Mouse (Mus musculus) T-helper 17 cell (primary cell): Measurements from ENCODE around the gene 1700037C18Rik.
"Not testable (repeated sequence)": the region's sequence is repeated elsewhere in the genome, so short reads cannot be mapped to it uniquely, and the experiment has no call there.

ENCODE experiments used
- in situ Hi-C, 2 experiments: fragments of 300-600 bp; cut with MboI, MseI; formaldehyde crosslinking; loops; 1 replicate in 1 of 2; 2 replicates in 1 of 2; pipeline ENCODE4 v1.15.1; 2025; ENCODE audit warnings: high pct_unique_total_duplicates in 2 of 2

The 1700037C18Rik gene

DNA sequence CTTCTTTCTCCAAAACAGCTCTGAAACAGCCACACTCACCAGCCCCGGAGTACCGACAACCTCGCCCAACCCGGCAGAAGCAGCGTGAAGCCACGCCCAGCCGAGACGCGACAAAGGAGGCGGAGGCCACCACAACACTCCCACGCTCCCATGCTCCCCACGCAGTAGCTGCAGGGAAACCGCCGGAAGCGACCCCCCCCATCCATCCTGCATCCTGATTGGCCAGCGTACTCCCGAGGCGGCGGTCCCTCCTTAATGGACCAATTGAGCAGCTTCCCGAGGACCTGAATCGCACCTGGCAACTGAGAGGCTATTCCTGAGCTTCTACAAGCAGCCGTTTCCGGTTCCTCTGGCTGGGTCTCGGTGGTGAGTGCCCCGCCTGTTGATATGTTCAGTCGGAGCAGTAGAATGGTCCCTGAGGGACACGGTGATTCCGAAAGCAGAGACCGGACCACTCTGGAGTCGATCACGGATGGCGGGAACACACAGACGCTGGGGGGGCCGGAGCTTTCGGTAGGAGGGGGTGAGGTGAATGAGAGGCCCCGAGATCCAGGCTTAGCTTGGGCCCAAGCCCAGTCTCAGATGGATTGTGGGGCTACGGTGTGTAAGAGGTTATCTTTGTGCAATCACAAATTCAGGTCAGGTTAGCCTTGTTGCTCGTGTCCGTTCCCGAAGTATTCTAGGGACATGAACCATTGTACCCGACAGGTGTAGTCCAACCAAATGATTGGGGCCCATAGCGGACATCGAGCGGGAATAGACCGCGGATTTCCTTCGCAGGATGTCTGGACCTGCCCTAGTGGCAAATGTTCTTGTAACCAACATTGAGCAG, 36.1 kb downstream of the 1700037C18Rik start, which contains the start of gene Naa60:
Gene Naa60 (plus strand): TSS at position 160 of the 832 bp plus-strand sequence.
- in situ Hi-C loops = loop anchor here in 1 of 2 experiments (10.0 kb wide), 1 partner anchor 128 kb away; the partner anchor contains the start of gene Zfp263

DNA sequence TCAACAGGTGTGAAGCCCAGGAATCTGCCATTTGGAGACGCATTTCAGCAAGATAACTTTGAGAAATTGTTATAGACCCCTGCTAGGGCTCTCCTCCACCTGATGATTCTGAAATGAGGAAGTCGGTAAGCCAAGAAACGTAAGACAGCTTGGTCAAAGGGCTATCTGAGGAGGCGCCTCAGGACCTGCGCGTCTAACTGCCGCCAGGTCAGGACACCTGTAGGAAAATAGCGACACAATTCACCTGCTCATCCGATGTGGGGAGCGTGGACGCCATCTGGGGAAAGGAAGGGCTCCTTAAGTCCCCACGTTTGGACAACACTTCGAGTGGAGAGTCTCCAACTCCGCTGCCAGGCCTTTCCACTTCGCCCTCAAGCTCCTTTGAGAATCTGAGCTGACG, 36.7 kb downstream of the 1700037C18Rik start:
- in situ Hi-C loops = loop anchor here in 1 of 2 experiments (10.0 kb wide), 1 partner anchor 127 kb away; the partner anchor contains the start of gene Zfp263

DNA sequence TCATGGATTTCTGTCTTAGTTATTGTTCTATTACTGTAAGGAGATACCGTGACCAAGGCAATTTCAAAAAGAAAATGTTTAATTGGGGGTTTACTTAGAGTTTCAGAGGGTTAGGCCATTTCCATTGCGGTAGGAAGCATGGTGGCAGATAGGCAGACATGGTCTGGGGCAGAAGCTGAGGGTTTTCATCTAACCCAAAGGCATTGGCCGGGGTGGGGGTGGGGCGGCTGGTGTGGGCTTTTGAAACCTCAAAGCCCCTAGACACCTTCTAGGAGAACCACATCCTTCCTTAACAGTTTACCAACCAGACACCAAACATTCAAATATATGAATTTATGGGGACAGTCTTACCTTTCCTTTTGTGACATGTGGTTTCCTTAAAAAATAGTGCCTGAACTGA, 49.2 kb downstream of the 1700037C18Rik start:
- in situ Hi-C loops = no loop called here

DNA sequence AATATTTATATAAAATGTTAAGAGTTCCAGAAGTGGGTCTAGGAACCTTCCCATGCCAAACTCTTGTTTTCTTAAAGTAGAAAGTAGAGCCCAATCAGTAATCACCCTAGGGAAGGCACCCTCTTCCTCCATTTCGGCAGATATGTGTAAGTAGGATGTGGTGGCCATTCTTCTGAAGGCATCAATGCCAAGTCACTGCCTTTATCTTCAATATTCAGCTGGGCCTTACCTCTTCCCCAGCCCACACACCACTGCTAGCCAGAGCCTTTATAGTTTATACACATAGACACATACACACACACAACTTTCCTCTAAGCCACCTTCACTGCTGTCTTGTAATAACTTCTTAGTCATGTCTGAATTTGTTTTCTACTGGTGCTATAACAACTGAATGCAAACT, 52.7 kb downstream of the 1700037C18Rik start:
- in situ Hi-C loops = no loop called here

GRCm38 (mm10) chr16:3854437-3855182, 53.9 kb downstream of the 1700037C18Rik start:
- in situ Hi-C loops = no loop called here

GRCm38 (mm10) chr16:3852586-3852985, 55.9 kb downstream of the 1700037C18Rik start:
- in situ Hi-C loops = no loop called here

DNA sequence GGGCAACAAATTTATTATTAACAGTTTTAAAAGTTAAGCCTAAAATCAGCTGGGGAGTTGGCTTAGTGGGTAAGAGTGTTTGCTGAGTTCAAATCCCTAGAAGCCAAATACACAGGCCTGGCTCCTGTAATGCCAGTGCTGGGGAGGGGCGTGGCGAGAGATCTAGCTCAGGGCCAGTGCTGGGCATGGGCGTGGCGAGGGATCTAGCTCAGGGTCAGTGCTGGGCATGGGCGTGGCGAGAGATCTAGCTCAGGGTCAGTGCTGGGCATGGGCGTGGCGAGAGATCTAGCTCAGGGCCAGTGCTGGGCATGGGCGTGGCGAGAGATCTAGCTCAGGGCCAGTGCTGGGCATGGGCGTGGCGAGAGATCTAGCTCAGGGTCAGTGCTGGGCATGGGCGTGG, 57.2 kb downstream of the 1700037C18Rik start:
- in situ Hi-C loops = not testable (repeated sequence)

- in situ Hi-C loops = loop anchor here in 1 of 2 experiments (5.0 kb wide), 1 partner anchor 101 kb away; no protein-coding TSS in a partner anchor
Measured at GRCm38 (mm10) chr16:3848416-3848815, 60.1 kb downstream of the 1700037C18Rik start.

GRCm38 (mm10) chr16:3847871-3848270, 60.6 kb downstream of the 1700037C18Rik start:
- in situ Hi-C loops = loop anchor here in 1 of 2 experiments (5.0 kb wide), 1 partner anchor 101 kb away; no protein-coding TSS in a partner anchor

- in situ Hi-C loops = loop anchor here in 1 of 2 experiments (5.0 kb wide), 1 partner anchor 100 kb away; no protein-coding TSS in a partner anchor
Measured at GRCm38 (mm10) chr16:3846711-3847518, 61.6 kb downstream of the 1700037C18Rik start, which contains the start of gene Zfp174. Gene Zfp174 (plus strand): TSS chr16:3847268.
